Mouse (Mus musculus): Measurements from ENCODE around the gene Tpx2. TPM values are rescaled to one million over a fixed set of nuclear protein-coding genes. Genes with fewer than 3 reads are reported as not detected.
A peak's percentile ranks its signal among the peaks of the same experiment; 100 is the strongest.

Gene Tpx2
- 183 TPM in 2 replicates for polyA plus RNA-seq (2011; ENCODE audit: insufficient read depth, insufficient read length, low read depth, missing spikeins)

GRCm38 (mm10) chr2:152847815-152848302, at the start of gene Tpx2:
Tpx2 (plus strand) TSS chr2:152847964.
- no peaks in the 10 kb centered on the region for H3K27me3 ChIP-seq (ENCODE audit: control insufficient read depth, insufficient read depth, low read length, poor library complexity, severe bottlenecking)
- TF ChIP-seq EP300 (IDR thresholded peaks at IDR 0.05; ENCODE audit: insufficient read depth, low read depth, low read length): no peak
- peak; percentile 31 for TF ChIP-seq POLR2A (IDR thresholded peaks at IDR 0.05; ENCODE audit: insufficient read depth, low read length)
- no peak for TF ChIP-seq CTCF (IDR thresholded peaks at IDR 0.05; ENCODE audit: low read depth, low read length)
- peaks cover 14% of the 10 kb centered on the region for H3K36me3 ChIP-seq (ENCODE audit: control insufficient read depth, insufficient read depth, low read length, poor library complexity, severe bottlenecking)
- no peaks in the 10 kb centered on the region for H3K4me1 ChIP-seq (ENCODE audit: control insufficient read depth, insufficient read depth, low read length)
- peak within 1 kb of the TSS; percentile 52 for H3K27ac ChIP-seq (ENCODE audit: insufficient read depth, low read length)
- H3K4me3 ChIP-seq (ENCODE audit: low read depth, low read length): peak within 1 kb of the TSS; percentile 78
- H3K9me3 ChIP-seq (replicated peaks; ENCODE audit: control insufficient read depth, insufficient read depth, low read length, poor library complexity, severe bottlenecking): no peaks in the 10 kb centered on the region
- H3K9ac ChIP-seq (ENCODE audit: low read depth, poor library complexity, severe bottlenecking): peak within 1 kb of the TSS; percentile 82

- TF ChIP-seq CTCF (IDR thresholded peaks at IDR 0.05; ENCODE audit: low read depth, low read length): no peak
- no peak for TF ChIP-seq POLR2A (IDR thresholded peaks at IDR 0.05; ENCODE audit: insufficient read depth, low read length)
- no peak for TF ChIP-seq EP300 (IDR thresholded peaks at IDR 0.05; ENCODE audit: insufficient read depth, low read depth, low read length)
- peaks cover 5% of the 10 kb centered on the region for H3K4me1 ChIP-seq (ENCODE audit: control insufficient read depth, insufficient read depth, low read length)
- H3K9me3 ChIP-seq (replicated peaks; ENCODE audit: control insufficient read depth, insufficient read depth, low read length, poor library complexity, severe bottlenecking): no peaks in the 10 kb centered on the region
- H3K27me3 ChIP-seq (ENCODE audit: control insufficient read depth, insufficient read depth, low read length, poor library complexity, severe bottlenecking): no peaks in the 10 kb centered on the region
- no peak overlapping the region for H3K27ac ChIP-seq (ENCODE audit: insufficient read depth, low read length)
- H3K36me3 ChIP-seq (ENCODE audit: control insufficient read depth, insufficient read depth, low read length, poor library complexity, severe bottlenecking): no peaks in the 10 kb centered on the region
- no peak overlapping the region for H3K4me3 ChIP-seq (ENCODE audit: low read depth, low read length)
- H3K9ac ChIP-seq (ENCODE audit: low read depth, poor library complexity, severe bottlenecking): no peak overlapping the region
Observed at GRCm38 (mm10) chr2:152799954-152800761, 47.6 kb upstream of the Tpx2 start.

GRCm38 (mm10) chr2:152800762-152801113, 47.0 kb upstream of the Tpx2 start:
- Histone ChIP-seq H3K4me3 (ENCODE audit: low read depth, low read length) (no peak overlapping the region), H3K27me3 (ENCODE audit: control insufficient read depth, insufficient read depth, low read length, poor library complexity, severe bottlenecking) (no peaks in the 10 kb centered on the region), H3K36me3 (ENCODE audit: control insufficient read depth, insufficient read depth, low read length, poor library complexity, severe bottlenecking) (no peaks in the 10 kb centered on the region), H3K27ac (ENCODE audit: insufficient read depth, low read length) (no peak overlapping the region), H3K9ac (ENCODE audit: low read depth, poor library complexity, severe bottlenecking) (no peak overlapping the region), H3K9me3 (replicated peaks; ENCODE audit: control insufficient read depth, insufficient read depth, low read length, poor library complexity, severe bottlenecking) (no peaks in the 10 kb centered on the region), H3K4me1 (ENCODE audit: control insufficient read depth, insufficient read depth, low read length) (peaks cover 5% of the 10 kb centered on the region)
- TF ChIP-seq CTCF (IDR thresholded peaks at IDR 0.05; ENCODE audit: low read depth, low read length): no peak
- no peak for TF ChIP-seq EP300 (IDR thresholded peaks at IDR 0.05; ENCODE audit: insufficient read depth, low read depth, low read length)
- TF ChIP-seq POLR2A (IDR thresholded peaks at IDR 0.05; ENCODE audit: insufficient read depth, low read length): no peak

DNA sequence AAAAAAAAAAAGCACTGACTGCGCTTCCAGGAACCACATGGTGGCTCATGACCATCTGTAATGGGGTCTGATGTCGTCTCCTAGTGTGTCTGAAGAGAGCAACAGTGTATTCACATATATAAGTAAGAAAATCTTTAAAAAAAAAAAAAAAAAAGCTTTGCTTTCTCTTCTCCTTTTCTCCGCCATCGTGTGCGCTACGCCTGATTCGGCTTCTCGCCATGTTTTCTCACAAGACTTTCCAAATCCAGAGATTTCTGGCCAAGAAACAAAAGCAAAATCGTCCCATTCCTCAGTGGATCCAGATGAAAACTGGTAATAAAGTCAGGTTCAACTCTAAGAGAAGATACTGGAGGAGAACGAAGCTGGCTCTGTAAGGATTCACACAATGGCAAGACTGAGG, 45.5 kb upstream of the Tpx2 start:
- no peaks in the 10 kb centered on the region for H3K27me3 ChIP-seq (ENCODE audit: control insufficient read depth, insufficient read depth, low read length, poor library complexity, severe bottlenecking)
- H3K36me3 ChIP-seq (ENCODE audit: control insufficient read depth, insufficient read depth, low read length, poor library complexity, severe bottlenecking): no peaks in the 10 kb centered on the region
- no peak overlapping the region; the same call in 1 of the 2 replicates for H3K9ac ChIP-seq (ENCODE audit: low read depth, poor library complexity, severe bottlenecking)
- peaks cover 7% of the 10 kb centered on the region for H3K4me1 ChIP-seq (ENCODE audit: control insufficient read depth, insufficient read depth, low read length)
- 0 out of 2 replicates have a peak overlapping the region, but pooled peaks have one; percentile 41 for H3K27ac ChIP-seq (ENCODE audit: insufficient read depth, low read length)
- H3K4me3 ChIP-seq (ENCODE audit: low read depth, low read length): no peak overlapping the region
- no peaks in the 10 kb centered on the region for H3K9me3 ChIP-seq (replicated peaks; ENCODE audit: control insufficient read depth, insufficient read depth, low read length, poor library complexity, severe bottlenecking)
- TF ChIP-seq EP300 (IDR thresholded peaks at IDR 0.05; ENCODE audit: insufficient read depth, low read depth, low read length) (no peak), CTCF (IDR thresholded peaks at IDR 0.05; ENCODE audit: low read depth, low read length) (no peak), POLR2A (IDR thresholded peaks at IDR 0.05; ENCODE audit: insufficient read depth, low read length) (no peak)

- H3K9ac ChIP-seq (ENCODE audit: low read depth, poor library complexity, severe bottlenecking): no peak overlapping the region
- no peaks in the 10 kb centered on the region for H3K36me3 ChIP-seq (ENCODE audit: control insufficient read depth, insufficient read depth, low read length, poor library complexity, severe bottlenecking)
- H3K9me3 ChIP-seq (replicated peaks; ENCODE audit: control insufficient read depth, insufficient read depth, low read length, poor library complexity, severe bottlenecking): no peaks in the 10 kb centered on the region
- no peak for TF ChIP-seq POLR2A (IDR thresholded peaks at IDR 0.05; ENCODE audit: insufficient read depth, low read length)
- H3K27me3 ChIP-seq (ENCODE audit: control insufficient read depth, insufficient read depth, low read length, poor library complexity, severe bottlenecking): no peaks in the 10 kb centered on the region
- peak overlapping the region; percentile 44 for H3K27ac ChIP-seq (ENCODE audit: insufficient read depth, low read length)
- peaks cover 7% of the 10 kb centered on the region for H3K4me1 ChIP-seq (ENCODE audit: control insufficient read depth, insufficient read depth, low read length)
- H3K4me3 ChIP-seq (ENCODE audit: low read depth, low read length): no peak overlapping the region
Observed at GRCm38 (mm10) chr2:152803081-152803480, 44.7 kb upstream of the Tpx2 start.
